Mouse (Mus musculus) adrenal gland, postnatal 36 days (tissue): Measurements from ENCODE around the gene Eif4g3. TPM values are rescaled to one million over a fixed set of nuclear protein-coding genes. Genes with fewer than 3 reads are reported as not detected.

ENCODE experiments used
- DNase-seq, 2 experiments: peaks; one replicate each; pipeline ENCODE4 v3.0.0; 2021; ENCODE audit warnings: mixed read lengths in 1 of 2
- total RNA-seq, 2 experiments: library from RNA; stranded (reverse); gene quantifications; 2 replicates each; pipeline ENCODE4 v1.2.3; 2021

Gene Eif4g3
- total RNA-seq, 2 experiments from 2014 or later = 81.8 to 111 TPM

- DNase-seq = no peak
These were observed 68.3 kb downstream of the Eif4g3 start for GRCm38 (mm10) chr4:138061161-138061560.

- no peak for DNase-seq
These were observed 70.8 kb downstream of the Eif4g3 start for GRCm38 (mm10) chr4:138063372-138064265.

DNA sequence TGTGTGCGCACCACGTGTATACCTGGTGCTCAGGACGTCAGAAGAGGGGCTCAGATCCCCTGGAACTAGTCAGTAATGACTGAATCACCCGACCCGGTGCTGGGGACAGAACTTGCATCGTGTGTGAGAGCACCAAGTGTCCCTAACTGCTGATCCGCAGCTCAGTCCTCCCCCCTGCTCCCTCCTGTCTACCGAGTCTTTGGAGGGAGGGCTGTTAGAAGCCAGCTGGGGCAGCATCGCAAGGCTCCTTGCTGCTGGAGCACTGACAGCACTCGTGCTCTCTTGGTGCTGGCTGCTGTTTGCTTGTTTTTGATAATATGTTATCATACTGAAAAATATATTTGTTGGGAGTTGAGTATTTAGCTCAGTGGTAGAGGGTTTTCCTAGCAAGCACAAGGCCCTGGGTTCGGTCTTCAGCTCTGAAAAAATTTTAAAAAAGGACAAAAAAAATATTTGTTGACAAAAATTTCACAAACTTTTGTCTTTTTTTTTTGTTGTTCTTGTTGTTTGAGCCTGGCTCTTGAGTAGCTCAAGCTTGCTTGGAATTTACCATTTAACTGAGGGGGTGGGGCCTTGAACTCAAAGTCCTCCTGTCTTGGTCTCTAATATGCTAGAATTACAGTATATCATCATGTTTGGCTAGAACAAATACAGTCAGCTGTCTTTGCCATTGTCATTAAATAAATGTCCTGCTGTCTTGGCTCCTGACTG, 72.2 kb downstream of the Eif4g3 start:
- no peak for DNase-seq

GRCm38 (mm10) chr4:138065593-138066169, 72.9 kb downstream of the Eif4g3 start:
- DNase-seq = no peak

DNA sequence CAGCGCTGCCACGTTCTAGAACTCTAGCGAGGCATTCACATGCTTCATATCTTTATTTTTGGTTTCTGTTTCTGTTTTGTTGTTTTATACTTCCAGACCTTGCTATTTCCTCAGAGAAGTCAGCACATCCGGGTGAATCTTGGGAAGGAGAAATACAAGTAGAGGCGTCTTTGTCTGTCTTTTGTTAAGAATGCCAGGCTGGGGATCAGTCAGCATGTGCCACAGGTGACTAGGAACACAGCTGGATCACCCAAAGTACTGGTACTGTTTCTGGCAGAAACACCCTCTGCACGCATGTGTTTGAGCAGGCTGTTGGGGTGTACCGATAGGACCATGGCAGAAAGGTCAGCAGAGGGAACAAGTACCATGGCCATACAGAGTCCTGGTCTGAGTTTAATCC, 73.6 kb downstream of the Eif4g3 start:
- no peak for DNase-seq

GRCm38 (mm10) chr4:138067858-138068257, 75.0 kb downstream of the Eif4g3 start:
- DNase-seq = peak in 1 of 2 experiments; percentile 22

GRCm38 (mm10) chr4:138068598-138068997, 75.8 kb downstream of the Eif4g3 start:
- peak; percentile 31 to 56 for DNase-seq

DNA sequence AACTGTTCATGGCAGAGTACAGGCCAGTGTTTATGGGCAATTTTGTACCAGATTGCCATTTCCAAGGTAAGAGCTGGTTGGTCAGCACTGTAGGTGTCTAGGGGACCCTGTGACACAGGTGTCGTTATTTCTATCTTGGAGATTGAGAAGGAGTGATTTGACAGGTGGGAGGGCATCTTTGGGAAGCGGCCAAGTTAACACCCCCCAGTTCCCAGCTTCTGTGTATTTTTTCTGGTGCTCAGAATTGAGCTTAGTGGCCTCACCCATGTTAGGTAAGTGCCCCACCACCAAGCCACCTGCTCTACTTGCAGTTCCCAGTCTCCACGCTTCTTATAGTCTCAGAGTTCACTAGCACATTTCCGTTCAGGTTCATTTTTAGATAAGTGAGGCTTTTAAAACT, 76.5 kb downstream of the Eif4g3 start:
- DNase-seq = no peak

GRCm38 (mm10) chr4:138071497-138071896, 78.7 kb downstream of the Eif4g3 start:
- DNase-seq = no peak

DNA sequence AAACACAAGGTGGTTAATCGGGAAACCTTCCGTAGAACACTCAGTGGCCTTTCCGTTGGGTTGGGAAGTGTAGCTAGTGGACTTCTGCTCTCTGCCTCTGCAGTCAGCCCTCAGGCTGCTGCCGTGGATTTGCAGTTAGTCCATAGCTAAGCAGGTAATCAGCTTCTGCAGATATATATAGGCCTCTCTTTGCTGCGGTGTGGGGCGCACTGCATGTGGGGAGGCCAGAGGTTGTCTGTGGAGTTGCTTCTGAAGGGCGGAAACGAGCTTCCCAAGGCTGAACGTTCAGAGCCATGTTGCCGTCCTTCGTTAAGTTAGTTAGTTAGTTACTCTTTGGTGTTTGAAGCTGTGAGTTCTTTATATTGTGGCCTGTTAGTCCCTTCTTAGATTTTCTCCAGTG, 80.3 kb downstream of the Eif4g3 start:
- no peak for DNase-seq

- DNase-seq = peak; percentile 61 to 69
These were observed 80.7 kb downstream of the Eif4g3 start for GRCm38 (mm10) chr4:138073531-138073930.

- DNase-seq = no peak
These were observed 82.2 kb downstream of the Eif4g3 start for GRCm38 (mm10) chr4:138074896-138075584.

GRCm38 (mm10) chr4:138077663-138078295, 85.0 kb downstream of the Eif4g3 start:
- no peak for DNase-seq

DNA sequence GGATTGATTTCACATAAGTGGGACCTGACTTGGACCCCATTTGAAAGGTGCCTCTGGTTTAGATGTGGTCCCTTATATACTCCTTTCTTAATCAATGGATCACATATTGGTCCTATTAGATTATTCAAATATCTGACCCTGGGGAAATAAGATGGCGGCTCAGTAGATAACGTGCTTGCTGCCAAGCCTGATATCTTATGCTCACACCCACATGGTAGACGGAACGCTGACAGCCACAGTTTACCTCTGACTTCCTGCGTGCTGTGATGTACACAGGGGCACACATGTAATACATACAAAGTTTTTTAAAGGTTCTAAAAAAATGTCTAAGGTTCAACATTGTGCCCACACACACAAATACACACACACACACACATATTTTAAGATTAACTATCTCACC, 86.4 kb downstream of the Eif4g3 start:
- DNase-seq = no peak

- DNase-seq = no peak
These were observed 89.6 kb downstream of the Eif4g3 start for GRCm38 (mm10) chr4:138082466-138082865.

DNA sequence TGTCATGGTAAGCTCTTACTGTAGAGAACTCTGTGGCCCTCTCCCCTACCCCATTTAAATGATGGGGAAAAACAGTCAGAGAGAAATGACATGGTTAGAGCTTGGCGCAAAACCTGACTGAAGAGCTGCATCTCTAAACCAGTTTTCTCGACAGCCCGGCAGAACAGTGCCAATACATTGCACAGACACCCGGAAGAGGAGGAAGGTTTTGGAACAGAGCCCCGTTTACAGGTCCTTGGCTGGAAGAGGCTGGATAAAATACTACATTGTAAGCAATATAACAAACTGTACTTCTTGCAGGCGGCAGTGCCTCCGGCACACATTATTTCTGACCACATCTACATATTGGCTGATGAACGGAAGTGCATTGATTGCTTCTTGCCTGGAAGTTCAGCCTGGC, 91.3 kb downstream of the Eif4g3 start:
- DNase-seq = no peak

DNA sequence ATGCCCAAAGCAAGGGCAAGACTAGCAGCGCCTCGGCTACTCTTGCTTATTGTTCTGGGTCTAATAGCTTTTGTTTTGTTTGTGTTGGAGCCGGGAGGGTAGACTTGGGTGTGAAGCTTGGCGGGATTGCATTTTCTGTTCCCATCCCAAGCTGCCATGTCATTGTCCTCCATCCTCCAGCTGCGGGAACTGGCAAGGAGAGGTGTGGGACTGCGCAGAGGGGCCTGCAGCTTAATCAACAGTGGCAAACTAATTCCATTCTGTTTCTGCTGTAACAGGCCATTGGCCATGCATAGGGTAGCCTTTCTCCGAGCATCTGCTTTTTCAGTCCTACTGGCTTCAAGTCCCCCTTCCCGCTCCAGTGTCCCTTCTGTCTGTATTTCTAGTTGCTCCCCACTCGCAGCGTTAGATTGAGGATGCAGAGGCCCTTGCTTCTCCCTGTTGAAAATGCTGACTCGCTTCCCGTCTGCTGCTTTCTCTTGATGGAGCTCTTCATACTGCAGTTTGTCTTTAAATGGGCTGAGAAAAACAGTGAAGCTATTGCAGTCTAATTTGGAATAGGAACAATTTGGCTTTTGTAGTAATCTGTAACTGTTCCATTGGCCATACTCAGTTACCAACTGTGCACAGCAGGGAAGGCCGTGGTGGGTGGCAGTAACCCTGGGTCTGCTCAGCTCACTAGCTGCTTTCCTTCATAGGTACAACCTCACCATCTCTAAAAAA, 92.2 kb downstream of the Eif4g3 start:
- no peak for DNase-seq

DNA sequence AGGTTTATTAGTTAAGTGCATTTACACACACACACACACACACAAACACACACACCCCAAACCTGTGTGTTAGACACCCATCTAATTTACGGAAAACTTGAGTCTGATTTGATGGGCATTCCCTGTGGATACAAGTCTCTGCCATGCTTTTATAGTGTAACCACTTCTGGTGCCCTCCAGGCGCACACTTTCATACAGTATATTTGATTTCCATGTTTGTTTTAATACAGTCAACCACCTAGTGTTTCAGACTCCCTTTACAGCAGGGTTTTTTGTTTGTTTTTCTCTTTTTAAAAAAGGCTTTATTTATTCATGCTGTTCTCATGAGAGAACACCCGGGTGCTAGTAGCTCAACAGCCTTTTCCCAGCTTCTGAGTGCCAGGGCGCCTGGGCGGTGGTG, 94.1 kb downstream of the Eif4g3 start:
- DNase-seq = no peak

DNA sequence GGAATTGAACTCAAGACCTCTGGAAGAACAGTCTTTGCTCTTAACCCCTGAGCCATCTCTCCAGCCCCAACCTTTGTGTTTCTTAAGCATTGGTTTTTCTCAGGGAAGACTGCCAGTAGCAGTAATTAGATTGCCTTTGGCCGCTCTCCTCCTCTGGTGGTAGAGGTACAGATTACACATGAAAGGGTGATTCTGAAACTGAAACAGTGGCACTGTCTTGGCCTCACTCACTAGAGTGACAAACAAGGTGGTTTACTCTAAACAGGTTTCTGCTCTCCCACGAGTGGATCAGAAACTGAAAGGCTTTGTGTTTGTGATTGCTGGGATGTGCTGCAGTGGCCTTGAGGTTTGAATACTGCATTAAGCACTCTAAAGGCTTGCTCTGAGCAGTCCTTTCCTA, 96.7 kb downstream of the Eif4g3 start:
- no peak for DNase-seq

- no peak for DNase-seq
These were observed 98.9 kb downstream of the Eif4g3 start for GRCm38 (mm10) chr4:138091562-138092194.

GRCm38 (mm10) chr4:138100456-138100855, 107.6 kb downstream of the Eif4g3 start:
- DNase-seq = no peak
